Mouse (Mus musculus): Measurements from ENCODE around the gene Elmod1.

The Elmod1 gene

GRCm38 (mm10) chr9:53910331-53910730, 64.8 kb downstream of the Elmod1 start:
- DNase-seq (ENCODE audit: low spot score in 2 of 2), result no peak

DNA sequence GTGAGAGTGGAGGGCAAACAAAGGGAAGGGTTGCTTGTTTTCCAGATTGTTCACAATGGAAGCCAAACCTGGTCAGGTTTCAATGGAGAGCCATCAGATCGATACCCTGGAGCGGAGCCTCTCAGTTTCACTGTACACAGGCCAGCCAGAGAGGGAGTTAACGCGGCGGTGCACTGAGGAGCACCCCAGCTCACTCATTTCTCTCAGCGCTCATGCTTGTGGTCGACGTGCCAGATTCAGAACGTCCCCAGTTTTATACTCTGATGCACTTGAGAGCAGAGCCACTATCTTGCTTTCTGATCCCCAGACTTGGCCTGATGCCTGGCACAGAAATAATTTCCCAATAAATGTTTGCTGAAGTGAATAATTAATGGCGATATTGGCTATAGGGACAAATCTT, 68.3 kb downstream of the Elmod1 start:
- no peak for DNase-seq (ENCODE audit: low spot score in 2 of 2)

- DNase-seq (ENCODE audit: low spot score in 2 of 2), result no peak
Measured at GRCm38 (mm10) chr9:53905418-53905817, 69.7 kb downstream of the Elmod1 start.

DNA sequence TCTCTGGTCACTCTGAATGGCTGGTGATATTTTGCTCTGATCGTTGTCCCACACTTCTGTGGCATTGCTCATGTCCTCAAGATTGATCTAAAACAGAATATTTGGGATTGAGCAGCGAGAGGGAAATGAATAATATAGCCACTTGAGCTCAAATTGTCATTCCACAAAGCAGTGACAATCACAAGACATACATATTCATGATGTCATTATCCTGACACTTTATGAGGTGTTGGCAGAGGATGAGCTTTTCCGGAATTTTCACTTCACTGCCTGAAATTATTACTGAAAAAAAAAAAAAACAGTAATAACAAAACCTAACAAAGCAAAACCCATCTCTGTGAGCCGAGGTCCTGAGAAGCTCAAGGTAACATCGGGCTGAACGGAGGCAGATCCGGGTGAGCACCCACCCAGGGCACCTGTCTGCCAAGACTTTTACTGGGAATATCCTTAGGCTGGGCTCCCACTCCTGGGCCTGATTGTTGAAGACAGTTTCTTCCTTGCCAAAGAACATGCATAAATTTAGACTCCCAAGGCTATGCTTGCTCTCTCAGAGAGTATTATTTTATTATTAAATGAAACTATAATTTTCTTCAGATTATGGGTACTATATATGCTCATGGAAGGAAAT, 71.8 kb downstream of the Elmod1 start:
- DNase-seq (ENCODE audit: low spot score in 2 of 2), result no peak

- DNase-seq (ENCODE audit: low spot score in 2 of 2), result no peak
Measured at GRCm38 (mm10) chr9:53899836-53900235, 75.3 kb downstream of the Elmod1 start.

DNA sequence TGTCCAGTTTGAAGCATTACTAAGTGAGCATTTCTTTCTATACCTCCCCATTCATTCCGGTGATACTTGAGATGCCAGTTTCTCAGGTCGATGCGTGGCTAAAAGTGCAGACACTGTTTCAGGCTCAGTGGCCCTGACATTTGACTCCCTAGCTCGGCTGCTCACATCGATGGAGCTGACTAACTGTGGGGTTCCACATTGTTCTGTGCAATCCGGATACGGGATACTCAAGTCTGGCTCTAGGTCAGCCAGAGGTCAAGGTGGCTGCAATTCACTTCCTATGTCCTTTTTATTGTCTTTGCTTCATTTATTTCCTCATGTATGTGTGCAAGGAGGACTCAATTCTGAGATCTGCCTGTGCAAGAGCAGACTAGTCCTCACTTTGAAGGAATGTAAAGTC, 79.3 kb downstream of the Elmod1 start:
- no peak for DNase-seq (ENCODE audit: low spot score in 2 of 2)

- DNase-seq (ENCODE audit: low spot score in 2 of 2), result no peak
Measured at GRCm38 (mm10) chr9:53890075-53890474, 85.0 kb downstream of the Elmod1 start.

DNA sequence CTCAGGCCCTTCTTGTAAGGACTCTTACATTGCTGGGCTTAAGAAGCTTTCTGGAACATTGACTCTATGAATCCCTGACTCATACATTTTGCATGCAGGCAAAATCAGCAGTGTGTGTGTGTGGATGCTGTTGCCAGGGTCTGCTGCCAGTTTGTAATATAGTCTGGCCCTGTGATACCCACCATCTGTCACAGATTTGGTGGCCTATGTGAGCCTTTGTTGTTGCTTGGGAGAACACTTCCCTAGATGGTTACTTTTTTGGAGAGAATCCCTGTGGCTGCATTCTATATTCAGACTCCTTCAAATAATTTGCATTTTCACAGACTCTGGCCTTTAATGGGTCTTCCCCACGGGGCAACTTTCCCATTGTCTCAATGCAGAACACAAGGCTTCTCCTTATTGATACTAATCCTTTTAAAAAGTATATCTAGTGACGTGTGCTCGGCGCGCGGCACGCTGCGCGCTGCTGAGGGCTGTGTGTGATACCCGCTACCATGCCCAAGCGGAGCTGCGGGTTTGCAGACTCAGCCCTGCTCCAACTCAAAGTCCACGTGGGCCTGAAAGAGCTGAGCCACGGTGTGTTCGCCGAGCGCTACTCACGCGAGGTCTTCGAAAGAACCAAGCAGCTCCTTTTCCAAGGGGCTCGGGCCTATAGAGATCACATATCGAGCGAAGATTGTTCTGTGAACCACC, 91.4 kb downstream of the Elmod1 start:
- DNase-seq (ENCODE audit: low spot score in 2 of 2), result no peak

DNA sequence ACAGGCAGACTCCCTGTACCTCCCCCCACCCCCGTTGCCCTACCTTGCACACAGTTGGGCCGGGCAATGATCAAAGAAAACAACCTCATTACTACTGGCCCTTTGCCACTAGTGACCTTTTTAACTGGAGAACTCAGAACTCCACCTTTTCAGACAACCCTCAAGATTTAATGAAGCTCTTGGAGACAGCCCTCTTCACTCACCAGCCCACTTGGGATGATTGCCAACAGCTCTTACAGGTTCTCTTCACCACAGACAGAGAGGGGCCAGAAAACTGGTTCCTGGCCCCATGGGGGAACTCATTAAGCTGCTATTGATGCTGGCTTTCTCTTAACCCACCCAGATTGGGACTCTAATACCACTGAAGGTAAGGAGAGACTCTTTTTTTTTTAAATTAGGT, 97.7 kb downstream of the Elmod1 start:
- DNase-seq (ENCODE audit: low spot score in 2 of 2), result no peak

- no peak for DNase-seq (ENCODE audit: low spot score in 2 of 2)
Measured at GRCm38 (mm10) chr9:53873239-53873638, 101.9 kb downstream of the Elmod1 start.
